Mouse (Mus musculus) erythroblast, embryonic 14.5 days (primary cell): ENCODE data around the gene Spout1.

Experiments
- GATA1 ChIP-seq: IDR thresholded peaks from 2 replicates; pipeline ENCODE4 v1.6.1; 2012; ENCODE audit warnings: low read length, inconsistent platforms, mixed read lengths
- TAL1 ChIP-seq: IDR thresholded peaks from 3 replicates; pipeline ENCODE4 v1.6.1; 2012; ENCODE audit warnings: low read length, inconsistent platforms, mixed read lengths

DNA sequence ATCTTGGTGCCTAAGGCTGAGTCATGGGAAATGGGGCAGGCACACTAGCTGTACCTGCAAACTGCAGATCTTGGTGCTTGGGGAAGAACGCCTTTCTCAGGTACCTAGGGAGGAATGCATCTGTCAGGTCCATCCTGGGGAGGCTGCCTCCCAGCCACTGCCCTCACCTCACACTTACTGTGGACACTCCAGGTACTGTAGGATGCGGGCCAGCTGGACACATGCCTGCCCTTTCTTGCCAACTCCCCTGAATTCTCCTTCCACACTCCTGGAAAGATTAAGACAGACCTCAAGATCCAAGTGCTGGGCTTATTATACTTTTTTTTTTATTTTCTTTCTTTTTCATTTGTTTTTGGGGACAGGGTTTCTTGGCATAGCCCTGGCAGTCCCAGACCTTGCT, 1.7 kb downstream of the Spout1 start:
- TF ChIP-seq GATA1 = no peak
- no peak for TF ChIP-seq TAL1
